Mouse (Mus musculus) heart, embryonic 10.5 days (tissue): Measurements from ENCODE around the gene Tns1. TPM values are rescaled to one million over a fixed set of nuclear protein-coding genes. Genes with fewer than 3 reads are reported as not detected.

ENCODE experiments used
- DNase-seq: peaks from one replicate; pipeline ENCODE4 v3.0.0-alpha.2; 2017; ENCODE audit warnings: low spot score
- H3K27ac ChIP-seq: fragments of 300-500 bp; sonication (generic); 2 replicates; pipeline ENCODE4 v1.5.1; 2016; ENCODE audit warnings: mild to moderate bottlenecking
- H3K27me3 ChIP-seq: fragments of 300-500 bp; sonication (generic); 2 replicates; pipeline ENCODE4 v1.6.1; 2016; ENCODE audit warnings: mild to moderate bottlenecking; ENCODE audit not compliant: poor library complexity, insufficient read depth, severe bottlenecking
- H3K36me3 ChIP-seq: fragments of 300-500 bp; sonication (generic); 2 replicates; pipeline ENCODE4 v1.6.1; 2016; ENCODE audit warnings: mild to moderate bottlenecking, moderate library complexity
- H3K4me1 ChIP-seq: fragments of 300-500 bp; sonication (generic); 2 replicates; pipeline ENCODE4 v1.6.1; 2016; ENCODE audit warnings: mild to moderate bottlenecking
- H3K4me3 ChIP-seq: fragments of 300-500 bp; sonication (generic); 2 replicates; pipeline ENCODE4 v1.5.1; 2016; ENCODE audit warnings: mild to moderate bottlenecking, moderate library complexity
- H3K9me3 ChIP-seq: fragments of 300-500 bp; sonication (generic); 2 replicates; pipeline ENCODE4 v1.6.1; 2016; ENCODE audit warnings: mild to moderate bottlenecking, moderate library complexity
- WGBS: fragments of 180-500 bp; shearing (Covaris S2); methylation state at CpG from one replicate; pipeline ENCODE4 v1.1.7; 2016; 5-methylcytosine and 5-hydroxymethylcytosine counted together
- polyA plus RNA-seq: library from polyadenylated mRNA; unstranded; fragments of >200 nt; fragmentation: Nextera tagmentation; extraction: Ambion mirVana; gene quantifications from 2 replicates; pipeline ENCODE4 v1.2.1, GENCODE M21; 2016

Tns1 gene
- polyA plus RNA-seq, 1 experiment from 2014 or later, result 49.8 TPM

- H3K27ac ChIP-seq, result peak overlapping the region; percentile 89
- DNase-seq, result no peak
- H3K9me3 ChIP-seq, result no peaks in the 10 kb centered on the region
- H3K4me3 ChIP-seq, result peak overlapping the region; percentile 24; the same call in 1 of the 2 replicates
- H3K36me3 ChIP-seq, result no peaks in the 10 kb centered on the region
- H3K4me1 ChIP-seq, result peaks cover 87% of the 10 kb centered on the region
- 43% methylated on average over 4 of the region's 4 CpGs for WGBS
- no peaks in the 10 kb centered on the region for H3K27me3 ChIP-seq
Measured at GRCm38 (mm10) chr1:74043584-74044105, 80.6 kb downstream of the Tns1 start.

GRCm38 (mm10) chr1:74042711-74043467, 81.4 kb downstream of the Tns1 start:
- Histone ChIP-seq H3K4me1 (peaks cover 85% of the 10 kb centered on the region), H3K9me3 (no peaks in the 10 kb centered on the region), H3K4me3 (peak overlapping the region; percentile 24), H3K36me3 (no peaks in the 10 kb centered on the region), H3K27me3 (no peaks in the 10 kb centered on the region), H3K27ac (peak overlapping the region; percentile 89)
- DNase-seq, result no peak
- WGBS, result 41% methylated on average over 3 of the region's 3 CpGs

GRCm38 (mm10) chr1:74041692-74042091, 82.6 kb downstream of the Tns1 start:
- WGBS, result 16% methylated on average over 8 of the region's 8 CpGs
- H3K4me3 ChIP-seq, result peak overlapping the region; percentile 32
- no peak for DNase-seq

GRCm38 (mm10) chr1:74041178-74041577, 83.1 kb downstream of the Tns1 start:
- peaks cover 84% of the 10 kb centered on the region for H3K4me1 ChIP-seq
- H3K9me3 ChIP-seq, result no peaks in the 10 kb centered on the region
- H3K4me3 ChIP-seq, result peak overlapping the region; percentile 32; the same call in 1 of the 2 replicates
- peak overlapping the region; percentile 89 for H3K27ac ChIP-seq
- no peaks in the 10 kb centered on the region for H3K36me3 ChIP-seq
- 28% methylated on average over 7 of the region's 7 CpGs for WGBS
- no peak for DNase-seq
- H3K27me3 ChIP-seq, result no peaks in the 10 kb centered on the region

More at GRCm38 (mm10) chr1:74041692-74042091, 82.6 kb downstream of the Tns1 start:
- Histone ChIP-seq H3K27me3 (no peaks in the 10 kb centered on the region), H3K4me1 (peaks cover 83% of the 10 kb centered on the region), H3K9me3 (no peaks in the 10 kb centered on the region), H3K36me3 (no peaks in the 10 kb centered on the region), H3K27ac (peak overlapping the region; percentile 89)

- Histone ChIP-seq H3K27me3 (no peaks in the 10 kb centered on the region), H3K36me3 (no peaks in the 10 kb centered on the region), H3K27ac (peak overlapping the region; percentile 90), H3K4me1 (peaks cover 90% of the 10 kb centered on the region), H3K9me3 (no peaks in the 10 kb centered on the region), H3K4me3 (peak overlapping the region; percentile 78)
- WGBS, result under 1% methylated on average over 40 of the region's 40 CpGs
- peak; percentile 86 for DNase-seq
Measured at GRCm38 (mm10) chr1:74036560-74037390, 87.5 kb downstream of the Tns1 start.

- 26% methylated on average over 3 of the region's 3 CpGs for WGBS
- H3K27ac ChIP-seq, result peak overlapping the region; percentile 90
- no peak for DNase-seq
Measured at GRCm38 (mm10) chr1:74035912-74036489, 88.2 kb downstream of the Tns1 start.

GRCm38 (mm10) chr1:74035487-74035886, 88.8 kb downstream of the Tns1 start:
- no peaks in the 10 kb centered on the region for H3K9me3 ChIP-seq
- H3K27me3 ChIP-seq, result no peaks in the 10 kb centered on the region
- DNase-seq, result no peak
- no peaks in the 10 kb centered on the region for H3K36me3 ChIP-seq
- WGBS, result 51% methylated on average over 4 of the region's 4 CpGs
- peaks cover 90% of the 10 kb centered on the region for H3K4me1 ChIP-seq
- H3K27ac ChIP-seq, result peak overlapping the region; percentile 90
- peak overlapping the region; percentile 78 for H3K4me3 ChIP-seq

More at GRCm38 (mm10) chr1:74035912-74036489, 88.2 kb downstream of the Tns1 start:
- Histone ChIP-seq H3K4me3 (peak overlapping the region; percentile 78), H3K4me1 (peaks cover 90% of the 10 kb centered on the region), H3K36me3 (no peaks in the 10 kb centered on the region), H3K27me3 (no peaks in the 10 kb centered on the region), H3K9me3 (no peaks in the 10 kb centered on the region)

- H3K27me3 ChIP-seq, result no peaks in the 10 kb centered on the region
- no peak for DNase-seq
- WGBS, result 75% methylated on average over 2 of the region's 2 CpGs
Measured at GRCm38 (mm10) chr1:74034736-74035135, 89.5 kb downstream of the Tns1 start.

GRCm38 (mm10) chr1:74034211-74034610, 90.0 kb downstream of the Tns1 start:
- Histone ChIP-seq H3K27ac (peak overlapping the region; percentile 90; the same call in 1 of the 2 replicates), H3K9me3 (no peaks in the 10 kb centered on the region), H3K4me1 (peaks cover 90% of the 10 kb centered on the region), H3K27me3 (no peaks in the 10 kb centered on the region), H3K4me3 (no peak overlapping the region), H3K36me3 (no peaks in the 10 kb centered on the region)
- DNase-seq, result no peak

More at GRCm38 (mm10) chr1:74034736-74035135, 89.5 kb downstream of the Tns1 start:
- Histone ChIP-seq H3K36me3 (no peaks in the 10 kb centered on the region), H3K27ac (peak overlapping the region; percentile 90; the same call in 1 of the 2 replicates), H3K4me1 (peaks cover 90% of the 10 kb centered on the region), H3K4me3 (no peak overlapping the region), H3K9me3 (no peaks in the 10 kb centered on the region)

GRCm38 (mm10) chr1:74033407-74033806, 90.8 kb downstream of the Tns1 start:
- Histone ChIP-seq H3K4me1 (peaks cover 90% of the 10 kb centered on the region), H3K36me3 (no peaks in the 10 kb centered on the region)

GRCm38 (mm10) chr1:74032966-74033365, 91.3 kb downstream of the Tns1 start:
- no peaks in the 10 kb centered on the region for H3K9me3 ChIP-seq
- no peak for DNase-seq
- H3K4me1 ChIP-seq, result peaks cover 93% of the 10 kb centered on the region
- H3K27ac ChIP-seq, result peak overlapping the region; percentile 48
- no peaks in the 10 kb centered on the region for H3K36me3 ChIP-seq
- 81% methylated on average over 5 of the region's 5 CpGs for WGBS
- H3K4me3 ChIP-seq, result no peak overlapping the region
- H3K27me3 ChIP-seq, result no peaks in the 10 kb centered on the region

More at GRCm38 (mm10) chr1:74033407-74033806, 90.8 kb downstream of the Tns1 start:
- no peaks in the 10 kb centered on the region for H3K27me3 ChIP-seq
- 76% methylated on average over 4 of the region's 4 CpGs for WGBS
- peak overlapping the region; percentile 48 for H3K27ac ChIP-seq
- H3K9me3 ChIP-seq, result no peaks in the 10 kb centered on the region
- no peak for DNase-seq
- H3K4me3 ChIP-seq, result no peak overlapping the region

- no peaks in the 10 kb centered on the region for H3K27me3 ChIP-seq
- 72% methylated on average over 9 of the region's 9 CpGs for WGBS
- no peaks in the 10 kb centered on the region for H3K9me3 ChIP-seq
- H3K4me1 ChIP-seq, result peaks cover 97% of the 10 kb centered on the region
- no peaks in the 10 kb centered on the region for H3K36me3 ChIP-seq
- no peak overlapping the region for H3K4me3 ChIP-seq
- DNase-seq, result no peak
- H3K27ac ChIP-seq, result peak overlapping the region; percentile 89
Measured at GRCm38 (mm10) chr1:74031771-74032609, 92.3 kb downstream of the Tns1 start.
